Mouse (Mus musculus): ENCODE data around the gene Prr7.
A peak's percentile ranks its signal among the peaks of the same experiment; 100 is the strongest.

DNA sequence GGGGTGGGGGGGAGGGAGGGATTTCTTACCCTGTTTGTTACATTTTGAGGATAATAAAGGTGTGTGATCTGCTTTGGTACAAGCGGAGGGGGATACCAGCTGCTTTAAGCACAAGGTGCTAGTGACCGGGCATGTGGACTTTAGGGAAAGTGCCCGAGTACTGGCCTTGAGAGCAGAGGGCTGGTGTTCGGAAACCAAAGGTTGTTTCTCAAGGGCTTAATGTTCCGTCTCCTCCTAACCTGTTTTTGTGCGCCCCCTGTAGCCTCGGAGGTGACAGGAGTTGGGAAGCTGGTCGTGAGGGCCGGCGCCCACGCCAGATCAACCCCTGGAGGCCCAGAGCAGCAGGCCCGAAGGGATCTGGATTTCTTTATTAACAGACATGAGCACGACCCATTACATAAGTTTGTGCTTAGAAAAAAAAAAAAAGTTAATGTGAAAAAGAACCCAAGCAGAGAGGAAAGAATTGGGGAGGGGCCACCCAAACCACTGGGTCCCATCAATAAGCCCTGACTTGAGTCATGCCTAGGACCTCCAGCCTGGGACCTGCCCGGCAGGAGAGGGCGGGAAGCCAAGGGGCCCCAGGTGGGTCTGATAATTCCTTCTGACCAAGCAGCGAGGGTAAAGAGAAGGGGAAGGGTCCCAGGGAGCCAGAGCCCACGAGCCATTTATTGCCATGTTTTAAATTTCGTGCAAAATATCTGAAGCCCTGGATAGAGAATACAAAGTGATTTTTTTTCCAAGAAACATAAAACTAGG is 9.2 kb downstream of the Prr7 start:
- TF ChIP-seq HCFC1 (IDR thresholded peaks at IDR 0.05; ENCODE audit: low read depth, low read length) (peak; percentile 70), POLR2AphosphoS5 (IDR thresholded peaks at IDR 0.05; ENCODE audit: borderline replicate concordance, low read depth, low read length) (no peak), POLR2A (IDR thresholded peaks at IDR 0.05; ENCODE audit: control insufficient read depth in 1 of 2, insufficient read depth in 1 of 2, low read depth in 1 of 2, low read length in 2 of 2, poor library complexity in 1 of 2) (0 out of 4 replicates have a peak, but pooled peaks of 1 of the 2 experiments have one; percentile 10), USF2 (IDR thresholded peaks at IDR 0.05; ENCODE audit: borderline replicate concordance in 1 of 2, insufficient read depth in 1 of 2, low read depth in 1 of 2, low read length in 2 of 2) (no peak), ZMIZ1 (IDR thresholded peaks at IDR 0.05; ENCODE audit: low read depth, low read length) (no peak), E2F4 (IDR thresholded peaks at IDR 0.05; ENCODE audit: borderline replicate concordance, low read depth, low read length) (no peak), CTCF (IDR thresholded peaks at IDR 0.05 in 2 of 3, conservative IDR thresholded peaks at IDR 0.05 in 1 of 3; ENCODE audit: control insufficient read depth in 1 of 3, insufficient read depth in 1 of 3, low read depth in 2 of 3, low read length in 3 of 3, poor library complexity in 1 of 3, severe bottlenecking in 1 of 3) (peak; percentile 30 to 71 (median 65); a peak in 5 of 6 replicates), MXI1 (IDR thresholded peaks at IDR 0.05; ENCODE audit: low read depth, low read length) (no peak; the same call in 1 of the 2 replicates), EP300 (IDR thresholded peaks at IDR 0.05; ENCODE audit: low read depth in 1 of 2, low read length in 2 of 2) (no peak), RCOR1 (IDR thresholded peaks at IDR 0.05; ENCODE audit: low read depth, low read length) (no peak)
